Mouse (Mus musculus) megakaryocyte-erythroid progenitor cell, adult 5-6 weeks (primary cell): Measurements from ENCODE around the gene Eno1. TPM values are rescaled to one million over a fixed set of nuclear protein-coding genes. Genes with fewer than 3 reads are reported as not detected.

Experiments
- ATAC-seq: replicated peaks from 2 replicates; pipeline ENCODE4 v1.8.0; 2016; ENCODE audit warnings: mild to moderate bottlenecking, inconsistent platforms; ENCODE audit not compliant: severe bottlenecking, poor library complexity, low FRiP score, low TSS enrichment
- total RNA-seq, 2 experiments: library from RNA; stranded (forward) in 1 of 2; stranded (reverse) in 1 of 2; fragments of 200-1000, 215-1000 nt in 1 of 2; fragments of >200 nt in 1 of 2; fragmentation: Nextera tagmentation in 1 of 2; gene quantifications; 2 replicates each; pipeline ENCODE4 v1.2.3; 2014 to 2017

Eno1 gene
- total RNA-seq (2014; fragmentation: Nextera tagmentation) (203 and 216 TPM in 2 replicates), total RNA-seq (2017) (136 and 155 TPM in 2 replicates)

DNA sequence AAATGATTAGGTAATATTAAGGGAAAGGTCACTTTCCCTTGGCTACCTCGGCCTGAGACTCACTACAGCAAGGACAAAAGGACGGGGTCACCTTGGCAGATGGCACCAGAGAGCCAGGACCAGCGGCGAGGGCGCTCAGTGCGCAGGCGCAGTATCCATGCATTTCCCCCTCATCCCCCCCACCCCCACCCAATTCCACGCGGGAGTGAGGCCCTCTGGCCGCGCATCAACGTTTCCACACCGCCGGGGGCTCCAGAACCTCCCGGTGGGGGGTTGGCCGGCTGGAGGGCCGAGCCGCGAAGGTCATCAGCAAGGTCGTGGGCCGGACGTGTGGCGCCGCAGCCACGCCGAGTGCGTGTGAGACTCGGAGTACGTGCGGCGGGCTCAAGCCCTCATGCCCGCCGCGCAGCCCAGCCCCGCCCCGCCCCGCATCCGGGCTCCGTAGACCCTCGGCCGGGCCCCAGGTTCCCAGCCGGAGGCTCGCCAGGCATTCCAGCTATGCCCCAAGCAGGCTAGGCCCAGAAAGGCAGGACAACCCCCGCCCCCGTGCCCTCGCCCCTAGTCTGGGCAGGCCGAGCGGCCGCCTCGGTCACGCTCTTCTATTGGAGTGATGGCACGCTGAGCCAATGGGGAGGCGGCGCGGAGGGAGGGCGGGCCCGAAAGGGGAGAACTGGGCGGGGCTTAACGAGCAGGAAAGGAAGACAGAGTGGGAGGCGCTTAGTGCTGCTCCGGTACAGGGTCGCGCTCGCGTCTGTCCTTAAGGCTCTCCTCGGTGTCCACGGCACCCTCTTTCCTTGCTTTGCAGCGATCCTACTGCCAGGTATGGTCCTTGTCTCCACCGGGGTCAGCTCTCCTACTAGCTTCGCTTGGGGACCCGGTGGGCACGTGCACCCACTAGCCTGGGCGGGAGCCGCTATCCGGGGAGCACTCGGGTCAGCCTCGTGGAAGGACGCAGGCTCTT, at the start of gene Eno1:
Gene Eno1 (plus strand): TSS at position 201 of the 961 bp plus-strand sequence.
- ATAC-seq = peak; percentile 86

DNA sequence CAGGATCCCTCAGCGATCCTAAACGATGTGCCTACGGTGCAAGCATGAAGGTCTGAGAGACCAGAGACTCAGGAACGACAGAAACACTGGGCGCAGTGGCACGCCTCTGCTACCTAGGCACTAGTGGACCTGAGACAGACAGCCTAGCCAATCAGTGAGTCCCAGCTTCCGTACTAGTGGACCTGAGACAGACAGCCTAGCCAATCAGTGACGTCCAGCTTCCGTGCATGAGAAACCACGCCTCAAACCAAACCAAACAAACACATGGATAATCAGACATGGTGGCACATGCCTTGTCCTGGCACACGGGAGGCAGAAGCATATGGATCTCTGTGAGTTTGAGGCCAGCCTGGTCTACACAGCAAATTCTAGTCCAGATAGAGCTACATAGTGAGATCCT, 48.3 kb upstream of the Eno1 start:
- ATAC-seq = peak; percentile 55; the same call in 1 of the 2 replicates

GRCm38 (mm10) chr4:150192199-150192598, 44.3 kb upstream of the Eno1 start:
- ATAC-seq = no peak

DNA sequence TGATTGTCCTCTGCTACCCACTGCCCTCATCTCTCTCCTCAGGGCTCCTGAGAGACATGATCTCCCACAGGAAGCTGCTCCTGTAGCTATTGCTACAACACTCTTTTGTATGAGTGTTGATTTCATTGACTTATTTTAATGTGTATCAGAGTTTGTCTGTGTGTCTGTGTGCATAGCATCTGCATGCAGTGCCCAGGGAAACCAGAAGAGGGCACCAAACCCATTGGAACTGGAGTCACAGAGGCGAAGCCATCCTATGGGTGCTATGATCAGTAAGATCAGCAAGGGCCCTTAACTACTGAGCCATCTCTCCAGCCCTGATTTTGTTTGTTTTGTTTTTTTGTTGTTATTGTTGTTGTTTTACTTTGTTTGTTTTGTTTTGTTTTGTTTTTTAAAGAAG, 42.6 kb upstream of the Eno1 start:
- peak; percentile 80; the same call in 1 of the 2 replicates for ATAC-seq

- no peak for ATAC-seq
These were observed 38.3 kb upstream of the Eno1 start for GRCm38 (mm10) chr4:150198268-150198667.

DNA sequence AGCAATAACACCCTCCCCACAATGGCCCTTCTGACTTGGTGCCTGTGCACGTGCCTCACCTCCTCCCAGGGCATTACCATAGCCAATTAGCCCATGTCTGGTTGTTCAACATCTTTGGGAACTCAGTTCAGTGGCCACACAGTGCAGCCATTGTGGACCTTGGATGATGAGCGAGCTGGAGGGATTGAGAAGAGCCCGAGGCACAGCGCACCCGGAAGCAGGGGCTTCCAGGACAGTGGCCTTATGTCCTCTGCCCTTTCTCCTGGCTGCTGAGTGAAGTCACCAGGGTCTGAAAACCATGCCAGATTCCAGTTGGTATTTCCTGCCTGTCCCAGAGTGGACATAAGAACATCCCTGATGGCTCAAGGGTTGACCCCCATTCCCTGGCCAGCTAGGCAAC, 35.3 kb upstream of the Eno1 start, which contains the start of gene Car6:
Gene Car6 (minus strand): TSS at position 101 of the 400 bp plus-strand sequence.
- no peak for ATAC-seq

GRCm38 (mm10) chr4:150202702-150203101, 33.8 kb upstream of the Eno1 start:
- no peak for ATAC-seq

- ATAC-seq = no peak
These were observed 31.6 kb upstream of the Eno1 start for GRCm38 (mm10) chr4:150204877-150205276.

DNA sequence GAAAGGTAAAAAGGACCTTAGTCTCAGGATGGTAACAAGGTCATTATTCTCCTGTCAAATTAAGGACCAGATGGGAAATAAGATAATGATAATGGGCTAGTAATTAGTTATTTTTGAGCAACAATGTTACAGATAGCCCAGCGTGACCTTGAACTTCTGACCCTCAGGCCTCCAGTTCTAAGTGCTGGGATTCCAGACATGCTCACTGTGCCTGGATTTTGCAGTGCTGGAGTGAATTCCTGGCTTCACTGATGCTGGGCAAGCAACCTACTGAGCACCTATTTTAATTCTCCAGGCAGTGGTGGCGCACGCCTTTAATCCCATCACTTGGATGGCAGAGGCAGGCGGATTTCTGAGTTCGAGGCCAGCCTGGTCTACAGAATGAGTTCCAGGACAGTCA, 26.8 kb upstream of the Eno1 start:
- ATAC-seq = no peak

GRCm38 (mm10) chr4:150210306-150210705, 26.2 kb upstream of the Eno1 start:
- no peak for ATAC-seq

DNA sequence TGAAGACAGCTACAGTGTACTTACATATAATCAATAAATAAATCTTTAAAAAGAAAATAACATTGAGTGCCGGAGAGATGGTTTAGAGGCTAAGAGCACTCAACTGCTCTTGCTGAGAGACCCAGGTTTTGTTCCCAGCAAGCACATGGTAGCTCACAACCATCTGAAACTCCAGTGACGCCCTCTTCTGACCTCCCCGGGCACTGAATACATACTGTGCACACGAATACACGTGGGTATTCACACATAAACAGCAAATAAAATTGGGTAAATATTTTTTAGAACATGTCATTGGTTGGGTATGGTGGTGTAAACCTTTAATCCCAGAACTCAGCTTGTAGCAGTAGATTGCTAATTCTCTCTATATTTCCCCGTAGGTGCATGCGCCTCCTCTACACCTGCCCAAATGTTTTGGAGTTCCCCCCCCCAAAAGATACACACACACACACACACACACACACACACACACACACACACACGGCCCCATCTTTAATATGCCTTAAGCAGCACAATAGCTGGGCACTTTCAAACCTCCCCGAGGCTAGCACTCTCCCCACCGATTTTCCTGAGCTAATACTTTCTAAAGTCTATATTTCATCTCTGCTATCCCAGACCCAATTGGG, 24.5 kb upstream of the Eno1 start:
- 0 out of 2 replicates have a peak, but pooled peaks have one; percentile 21 for ATAC-seq

DNA sequence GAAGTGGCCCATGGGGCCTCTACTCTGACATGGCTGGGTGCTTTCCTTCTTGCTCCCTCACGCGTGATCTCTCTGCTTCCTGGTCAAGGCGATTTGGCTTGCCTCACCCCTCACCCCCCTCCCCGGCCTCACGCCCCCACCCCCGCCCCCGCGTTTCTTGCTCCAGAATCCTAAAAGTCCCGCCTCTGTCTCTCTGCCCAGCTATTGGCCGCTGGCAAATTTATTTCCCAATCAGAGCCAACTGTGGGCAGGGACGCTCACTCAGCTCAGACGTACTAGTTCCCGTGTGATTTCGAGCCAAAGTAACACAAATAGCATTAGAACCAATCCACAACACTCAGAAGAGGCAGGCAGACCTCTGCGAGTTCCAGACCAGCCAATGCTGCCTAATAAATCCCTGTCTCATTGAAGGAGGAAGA, 24.0 kb upstream of the Eno1 start:
- ATAC-seq = peak; percentile 91

DNA sequence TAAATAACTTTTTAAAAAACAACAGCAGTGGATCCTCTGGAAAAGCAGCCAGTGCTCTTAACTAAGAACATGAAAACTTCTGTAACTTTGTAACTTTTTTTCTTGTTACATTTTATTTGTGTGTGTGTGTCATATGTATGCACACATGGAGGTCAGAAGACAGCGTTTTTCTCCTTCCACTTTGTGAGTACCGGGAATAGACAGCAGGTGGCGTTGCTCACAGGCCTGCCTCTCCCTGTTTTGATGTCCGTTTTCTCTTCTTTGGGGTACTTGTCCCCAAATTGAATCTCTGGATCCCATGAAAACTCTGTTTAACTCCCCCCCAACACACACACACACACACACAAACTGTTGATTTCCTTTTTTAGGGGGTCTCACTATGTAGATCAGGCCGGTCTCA, 22.6 kb upstream of the Eno1 start:
- ATAC-seq = no peak

- no peak for ATAC-seq
These were observed 20.1 kb upstream of the Eno1 start for GRCm38 (mm10) chr4:150216423-150216822.

DNA sequence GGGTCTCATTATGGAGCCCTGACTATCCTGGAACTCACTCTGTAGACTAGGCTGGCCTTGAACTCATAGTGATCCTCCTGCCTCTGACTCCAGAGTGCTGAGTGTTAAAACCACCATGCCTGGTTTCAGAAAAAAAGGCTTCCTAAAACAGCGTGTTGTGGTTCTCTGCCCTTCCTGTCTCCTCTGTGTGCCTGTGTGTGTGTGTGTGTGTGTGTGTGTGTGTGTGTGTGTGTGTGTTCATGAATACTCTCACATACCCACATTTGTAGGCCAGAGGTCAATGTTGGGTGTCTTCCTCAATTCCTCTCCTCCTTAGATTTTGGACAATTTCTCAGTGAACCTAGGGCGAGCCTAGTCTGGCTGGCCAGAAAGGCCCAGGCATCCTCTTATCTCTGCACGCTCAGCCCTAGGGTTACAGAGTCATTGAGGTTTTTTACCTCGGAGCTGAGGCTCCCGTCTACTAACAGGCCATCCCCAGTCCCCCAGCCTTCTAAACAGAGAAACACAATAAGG, 19.4 kb upstream of the Eno1 start:
- peak; percentile 35 for ATAC-seq

DNA sequence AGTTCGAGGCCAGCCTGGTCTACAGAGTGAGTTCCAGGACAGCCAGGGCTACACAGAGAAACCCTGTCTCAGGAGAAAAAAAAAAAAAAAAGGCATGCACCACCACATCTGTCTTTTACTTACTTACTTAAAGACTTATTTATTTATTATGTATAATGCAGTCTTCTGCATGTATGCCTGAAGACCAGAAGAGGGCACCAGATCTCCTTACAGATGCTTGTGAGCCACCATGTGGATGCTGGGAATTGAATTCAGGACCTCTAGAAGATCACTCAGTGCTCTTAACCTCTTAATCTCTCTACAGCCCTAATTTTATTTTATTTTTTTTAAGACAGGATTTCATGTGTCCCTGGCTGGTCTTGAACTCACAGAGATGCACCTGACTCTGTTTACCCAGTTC, 18.6 kb upstream of the Eno1 start:
- no peak for ATAC-seq

DNA sequence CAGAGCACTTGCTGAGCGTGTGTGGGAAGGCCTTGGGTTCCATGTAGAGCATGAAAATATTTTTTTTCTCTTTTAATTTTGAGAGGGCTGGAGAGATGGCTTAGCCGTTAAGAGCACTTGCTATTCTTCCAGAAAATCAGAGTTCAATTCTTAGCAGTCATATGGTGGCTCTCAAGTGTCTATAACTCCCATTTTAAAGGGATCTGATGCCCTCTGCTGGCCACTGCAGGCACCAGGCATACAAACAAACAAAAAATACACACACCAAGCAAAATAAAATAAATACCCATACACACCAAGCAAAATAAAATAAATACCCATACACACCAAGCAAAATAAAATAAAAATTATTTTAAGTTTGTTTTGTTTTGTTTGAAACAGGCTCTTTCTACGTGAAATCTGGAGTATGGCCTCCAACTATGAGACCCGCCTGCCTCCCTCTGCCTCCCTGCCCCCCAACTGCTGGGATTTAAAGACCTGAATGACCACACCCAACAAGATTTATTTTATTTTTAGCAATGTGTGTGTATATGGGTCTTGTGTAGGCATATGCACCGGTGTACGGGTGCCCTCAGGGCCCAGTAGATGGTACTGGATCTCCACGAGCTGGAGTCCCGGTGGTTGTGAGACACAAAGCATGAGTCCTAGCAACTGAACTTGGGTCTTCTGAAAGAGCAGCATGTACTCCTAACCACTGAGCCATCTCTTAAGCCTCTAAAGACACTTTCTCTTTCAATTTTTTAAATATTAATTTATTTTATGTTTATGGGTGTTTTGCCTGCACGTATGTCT, 16.8 kb upstream of the Eno1 start:
- ATAC-seq = peak; percentile 58; the same call in 1 of the 2 replicates

GRCm38 (mm10) chr4:150220584-150220983, 15.9 kb upstream of the Eno1 start:
- ATAC-seq = peak; percentile 72

DNA sequence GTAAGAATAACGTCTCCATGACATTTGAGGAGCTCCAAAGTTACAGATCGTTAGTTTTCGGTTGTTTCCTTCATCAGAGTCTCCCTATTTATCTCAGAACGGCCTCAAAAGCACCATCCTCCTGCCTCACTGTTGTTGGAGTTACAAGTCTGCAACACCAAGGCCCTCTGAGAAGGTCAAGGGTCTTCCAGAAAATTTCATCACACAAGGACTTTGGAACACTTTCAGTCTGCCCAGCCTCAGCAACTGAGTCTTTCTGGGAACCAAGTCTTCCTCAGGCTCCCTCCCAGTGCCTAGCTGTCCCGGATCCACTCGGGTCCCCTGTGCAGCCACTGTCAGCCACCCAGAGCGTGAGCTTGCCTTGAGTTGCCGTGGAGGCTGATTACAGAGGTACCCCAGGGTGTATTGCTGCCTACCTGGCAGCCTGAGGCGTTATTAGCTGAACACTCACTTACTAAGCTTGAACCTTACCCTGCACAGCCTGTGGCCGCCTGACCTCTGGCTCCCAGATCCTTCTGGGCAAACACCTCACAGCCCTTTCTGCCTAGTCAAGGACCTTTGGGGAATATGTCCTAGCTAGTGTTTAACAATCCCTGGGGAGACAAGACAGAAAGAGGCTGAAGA, 15.4 kb upstream of the Eno1 start:
- ATAC-seq = no peak
